In genomic region chr10:93707149-93708075, GRCm38 (mm10) we compare ENCODE assay signal across 10 mouse cellular contexts.
A peak's percentile ranks its signal among the peaks of the same experiment; 100 is the strongest.
DNase-seq lines count a peak whose midpoint lies in the region; ATAC-seq and TF ChIP-seq lines count a peak whose summit lies in the region.
"Had no signal": no experiment of that assay in that cellular context is flagged by ENCODE, and none has a peak within 500 bp of the region (broad histone marks: within the 10 kb centered on the region; RNA-seq: fewer than 3 reads in every experiment).

No protein-coding gene starts in this region.

- peaks cover 4% of the 10 kb centered on the region; the same call in 1 of the 2 replicates for H3K4me1 ChIP-seq in forebrain, embryonic 16.5 days (replicated peaks; ENCODE audit: control insufficient read depth, insufficient read depth, low read length)
- peaks cover 7% of the 10 kb centered on the region for H3K4me1 ChIP-seq in forebrain, embryonic 10.5 days
- peaks cover 4% of the 10 kb centered on the region; the same call in 1 of the 2 replicates for H3K4me1 ChIP-seq in lung, embryonic 14.5 days (ENCODE audit: insufficient read depth)
- H3K4me1 ChIP-seq in heart, embryonic 12.5 days (replicated peaks), result peaks cover 12% of the 10 kb centered on the region
- H3K4me1 ChIP-seq: intestine, embryonic 15.5 days had no signal

- no peaks in the 10 kb centered on the region for H3K9me3 ChIP-seq in forebrain, embryonic 16.5 days (ENCODE audit: control insufficient read depth, low read length)
- peaks cover 4% of the 10 kb centered on the region; the same call in 1 of the 2 replicates for H3K9me3 ChIP-seq in forebrain, embryonic 10.5 days
- H3K9me3 ChIP-seq in lung, embryonic 14.5 days (ENCODE audit: low read depth, low read length), result no peaks in the 10 kb centered on the region
- H3K9me3 ChIP-seq in heart, embryonic 12.5 days (replicated peaks), result no peaks in the 10 kb centered on the region
- H3K9me3 ChIP-seq: intestine, embryonic 15.5 days had no signal

- no peaks in the 10 kb centered on the region for H3K27me3 ChIP-seq in forebrain, embryonic 16.5 days (replicated peaks; ENCODE audit: control insufficient read depth, insufficient read depth, low read length)
- H3K27me3 ChIP-seq in forebrain, embryonic 10.5 days (ENCODE audit: poor library complexity, severe bottlenecking), result no peaks in the 10 kb centered on the region
- H3K27me3 ChIP-seq in lung, embryonic 14.5 days (ENCODE audit: insufficient read depth, low read length), result no peaks in the 10 kb centered on the region
- H3K27me3 ChIP-seq in heart, embryonic 12.5 days (replicated peaks), result no peaks in the 10 kb centered on the region
- H3K27me3 ChIP-seq: intestine, embryonic 15.5 days had no signal

- H3K4me3 ChIP-seq in forebrain, embryonic 16.5 days (replicated peaks; ENCODE audit: low read length), result no peak overlapping the region
- no peak overlapping the region for H3K4me3 ChIP-seq in forebrain, embryonic 10.5 days
- no peak overlapping the region for H3K4me3 ChIP-seq in lung, embryonic 14.5 days (ENCODE audit: low read depth, low read length)
- 0 out of 2 replicates have a peak overlapping the region, but pooled peaks have one; percentile 17 for H3K4me3 ChIP-seq in heart, embryonic 12.5 days
- H3K4me3 ChIP-seq: erythroblast, embryonic 14.5 days; intestine, embryonic 15.5 days had no signal

- no peak for TF ChIP-seq CTCF in lung, embryonic 14.5 days (IDR thresholded peaks at IDR 0.05; ENCODE audit: low read depth)

- WGBS in forebrain, embryonic 16.5 days, result 45% methylated on average over 21 of the region's 21 CpGs
- 67% methylated on average over 21 of the region's 21 CpGs for WGBS in forebrain, embryonic 10.5 days
- WGBS in lung, embryonic 14.5 days, result 27% methylated on average over 21 of the region's 21 CpGs
- WGBS in heart, embryonic 12.5 days, result 30% methylated on average over 21 of the region's 21 CpGs

- no peak overlapping the region for H3K27ac ChIP-seq in forebrain, embryonic 16.5 days (ENCODE audit: low read length)
- H3K27ac ChIP-seq in forebrain, embryonic 10.5 days, result no peak overlapping the region
- peak overlapping the region; percentile 39; the same call in 1 of the 2 replicates for H3K27ac ChIP-seq in lung, embryonic 14.5 days (ENCODE audit: low read depth)
- peak overlapping the region; percentile 60 for H3K27ac ChIP-seq in heart, embryonic 12.5 days (ENCODE audit: poor library complexity, severe bottlenecking)
- H3K27ac ChIP-seq: intestine, embryonic 15.5 days had no signal

- ATAC-seq in forebrain, embryonic 16.5 days, result no peak
- peak; percentile 71 for ATAC-seq in lung, embryonic 14.5 days (ENCODE audit: insufficient read depth)
- ATAC-seq in heart, embryonic 12.5 days (ENCODE audit: insufficient number of reproducible peaks, low FRiP score), result peak; percentile 45; the same call in 1 of the 2 replicates
- ATAC-seq: intestine, embryonic 15.5 days had no signal

- DNase-seq in forebrain, embryonic 10.5 days (ENCODE audit: extremely low spot score, low spot score), result no peak
- peak; percentile 68 for DNase-seq in lung, embryonic 14.5 days
- DNase-seq in lung, postnatal 25 days (ENCODE audit: low spot score), result no peak
- DNase-seq in lung, postnatal 36 days, result peak; percentile 29
- no peak for DNase-seq in adipocyte (ENCODE audit: low spot score)
- DNase-seq in adrenal gland, postnatal 25 days, result no peak

- peak overlapping the region; percentile 9; the same call in 1 of the 2 replicates for H3K4me2 ChIP-seq in forebrain, embryonic 16.5 days (ENCODE audit: low read length)
- peak overlapping the region; percentile 29; the same call in 1 of the 2 replicates for H3K4me2 ChIP-seq in lung, embryonic 14.5 days
- H3K4me2 ChIP-seq in heart, embryonic 12.5 days, result peak overlapping the region; percentile 59
- H3K4me2 ChIP-seq: intestine, embryonic 15.5 days had no signal

- peaks cover 8% of the 10 kb centered on the region for H3K36me3 ChIP-seq in forebrain, embryonic 16.5 days (ENCODE audit: control insufficient read depth, insufficient read depth)
- H3K36me3 ChIP-seq in forebrain, embryonic 10.5 days (replicated peaks), result peaks cover 51% of the 10 kb centered on the region
- no peaks in the 10 kb centered on the region for H3K36me3 ChIP-seq in lung, embryonic 14.5 days (ENCODE audit: insufficient read depth)
- H3K36me3 ChIP-seq in heart, embryonic 12.5 days, result peaks cover 12% of the 10 kb centered on the region
- H3K36me3 ChIP-seq: intestine, embryonic 15.5 days had no signal

- no peak overlapping the region for H3K9ac ChIP-seq in forebrain, embryonic 16.5 days (replicated peaks; ENCODE audit: low read depth, low read length)
- H3K9ac ChIP-seq in lung, embryonic 14.5 days, result no peak overlapping the region
- no peak overlapping the region for H3K9ac ChIP-seq in heart, embryonic 12.5 days
- H3K9ac ChIP-seq: intestine, embryonic 15.5 days had no signal

Comparison
In these comparisons a context has a peak if more than half of its experiments do, and no peak if none do; other contexts are left out.
1. DNase-seq: peak in lung, embryonic 14.5 days (single experiment) and lung, postnatal 36 days (single experiment); none in forebrain, embryonic 10.5 days (single experiment), lung, postnatal 25 days (single experiment), adipocyte (single experiment) and adrenal gland, postnatal 25 days (single experiment).
2. H3K27ac ChIP-seq: peak in lung, embryonic 14.5 days (single experiment) and heart, embryonic 12.5 days (single experiment); none in forebrain, embryonic 16.5 days (single experiment) and forebrain, embryonic 10.5 days (single experiment).
3. H3K4me2 ChIP-seq: peak in every context shown above with its lines; median percentile 59 in heart, embryonic 12.5 days; 29 in lung, embryonic 14.5 days; 9 in forebrain, embryonic 16.5 days.